Mouse (Mus musculus) brain, embryonic 14.5 days (tissue): ENCODE measurements around the gene Pi16.

Source experiments
- CTCF ChIP-seq: fragments of 200-500 bp; IDR thresholded peaks from 2 replicates; pipeline ENCODE4 v1.5.1; 2012; ENCODE audit warnings: inconsistent platforms, mild to moderate bottlenecking, moderate library complexity, borderline replicate concordance; ENCODE audit not compliant: insufficient read depth, insufficient read length; ENCODE audit errors: extremely low read depth
- POLR2A ChIP-seq: fragments of 200-500 bp; IDR thresholded peaks from 2 replicates; pipeline ENCODE4 v1.6.1; 2012; ENCODE audit warnings: mild to moderate bottlenecking, inconsistent platforms, borderline replicate concordance; ENCODE audit not compliant: poor library complexity, insufficient read depth, insufficient read length, severe bottlenecking; ENCODE audit errors: extremely low read depth

DNA sequence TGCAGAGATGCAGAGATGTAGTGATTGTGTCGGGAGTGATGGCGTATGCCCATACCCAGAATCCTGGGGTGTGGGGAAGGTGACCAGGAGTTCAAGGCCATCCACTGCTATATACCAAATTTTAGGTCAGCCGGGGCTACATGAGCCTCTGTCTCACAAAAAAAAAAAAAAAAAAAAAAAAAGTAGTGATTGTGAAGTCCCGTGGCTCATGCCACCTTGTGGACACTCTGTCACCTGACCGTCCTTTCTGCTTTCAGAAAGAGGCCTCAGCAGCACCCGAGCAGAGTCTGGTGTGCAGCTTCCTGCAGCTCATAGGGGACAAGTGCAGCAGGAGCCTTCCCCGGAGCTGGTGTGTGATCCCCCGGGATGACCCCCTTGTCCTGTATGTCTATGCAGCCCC lies 60.6 kb downstream of the Pi16 start:
- TF ChIP-seq CTCF (peak; percentile 10; the same call in 1 of the 2 replicates), POLR2A (no peak)
